Comparison of ENCODE assay signal across 25 mouse cellular contexts in the genomic region with DNA sequence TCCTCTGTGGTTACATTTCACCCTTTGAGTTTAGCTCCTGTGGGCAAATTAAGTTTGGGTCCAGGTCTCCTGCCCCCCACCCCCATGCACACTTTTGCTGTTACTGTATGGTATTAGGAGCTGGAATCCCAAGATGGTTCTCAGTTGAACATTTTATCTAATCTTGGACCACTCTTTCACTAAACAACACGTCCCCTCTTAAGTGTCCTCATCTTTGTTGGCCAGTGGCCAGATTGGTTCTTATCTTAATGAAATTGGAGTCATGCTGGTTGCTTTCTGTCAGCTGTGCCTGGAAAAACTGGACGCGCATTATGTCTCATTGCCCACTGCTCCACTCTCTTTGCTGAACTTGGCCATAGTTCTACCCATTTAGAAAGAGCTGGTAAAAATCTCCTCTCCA.
DNase-seq lines count a peak whose midpoint lies in the region; ATAC-seq and TF ChIP-seq lines count a peak whose summit lies in the region.
"Had no signal": no experiment of that assay in that cellular context is flagged by ENCODE, and none has a peak within 500 bp of the region (broad histone marks: within the 10 kb centered on the region; RNA-seq: fewer than 3 reads in every experiment).

No protein-coding gene starts in this region.

- intact Hi-C loops in heart, postnatal 25 days (cut with DNase I) = no loop called here

- no peak; the same call in 1 of the 2 replicates for ATAC-seq in heart, embryonic 13.5 days (ENCODE audit: extremely low read depth, insufficient number of reproducible peaks, low FRiP score, low TSS enrichment)
- no peak for ATAC-seq in lung, postnatal 0 days
- ATAC-seq in heart, embryonic 16.5 days (replicated peaks; ENCODE audit: extremely low read depth, insufficient read depth, low FRiP score) = peak; percentile 49
- ATAC-seq: forebrain, embryonic 15.5 days; liver, embryonic 12.5 days; midbrain, embryonic 15.5 days had no signal

- TF ChIP-seq CTCF in lung, postnatal 0 days (IDR thresholded peaks at IDR 0.05) = no peak
- TF ChIP-seq CTCF in lung, adult 2 months (IDR thresholded peaks at IDR 0.05; ENCODE audit: insufficient read depth, low read length) = no peak

- DNase-seq in heart, postnatal 25 days (ENCODE audit: low spot score) = no peak
- DNase-seq in lung, postnatal 0 days (ENCODE audit: low spot score) = peak; percentile 8
- no peak for DNase-seq in lung, adult 2 months
- peak; percentile 15 for DNase-seq in heart, postnatal 4 days
- DNase-seq in frontal cortex, postnatal 25 days (ENCODE audit: low spot score in 2 of 2) = no peak
- no peak for DNase-seq in adrenal gland, postnatal 10 days
- DNase-seq: adrenal gland, postnatal 14 days; cerebellum, adult 9-10 months; gastrocnemius, postnatal 10 days; kidney, adult 8-10 months; layer of hippocampus, postnatal 36 days; retina, postnatal 1 day; right cerebral cortex, postnatal 25 days; spleen, adult 18-20 months had no signal

- TF ChIP-seq EP300 in lung, postnatal 0 days (IDR thresholded peaks at IDR 0.05) = no peak

- H3K9ac ChIP-seq in heart, embryonic 13.5 days = no peak overlapping the region
- H3K9ac ChIP-seq in lung, postnatal 0 days (replicated peaks; ENCODE audit: low read depth) = no peak overlapping the region
- H3K9ac ChIP-seq in heart, embryonic 16.5 days (ENCODE audit: low read length) = no peak overlapping the region
- H3K9ac ChIP-seq: forebrain, embryonic 15.5 days; hindbrain, embryonic 15.5 days; liver, embryonic 12.5 days; midbrain, embryonic 15.5 days; neural tube, embryonic 13.5 days had no signal

- peaks cover 14% of the 10 kb centered on the region for H3K4me1 ChIP-seq in heart, embryonic 13.5 days
- H3K4me1 ChIP-seq in lung, postnatal 0 days (ENCODE audit: insufficient read depth, low read depth, low read length) = peaks cover 4% of the 10 kb centered on the region; the same call in 1 of the 2 replicates
- no peaks in the 10 kb centered on the region for H3K4me1 ChIP-seq in lung, adult 2 months (ENCODE audit: control insufficient read depth, insufficient read depth, low read length)
- H3K4me1 ChIP-seq in heart, embryonic 16.5 days (ENCODE audit: control insufficient read depth, insufficient read depth, low read length) = peaks cover 13% of the 10 kb centered on the region
- H3K4me1 ChIP-seq: embryonic facial prominence, embryonic 10.5 days; forebrain, embryonic 15.5 days; hindbrain, embryonic 15.5 days; liver, embryonic 12.5 days; midbrain, embryonic 15.5 days; neural tube, embryonic 13.5 days had no signal

- no peaks in the 10 kb centered on the region for H3K27me3 ChIP-seq in heart, embryonic 13.5 days (replicated peaks)
- no peaks in the 10 kb centered on the region for H3K27me3 ChIP-seq in lung, postnatal 0 days (replicated peaks; ENCODE audit: insufficient read depth, low read length)
- no peaks in the 10 kb centered on the region for H3K27me3 ChIP-seq in heart, embryonic 16.5 days (ENCODE audit: control insufficient read depth, insufficient read depth, low read length)
- H3K27me3 ChIP-seq: forebrain, embryonic 15.5 days; hindbrain, embryonic 15.5 days; liver, embryonic 12.5 days; midbrain, embryonic 15.5 days; neural tube, embryonic 13.5 days had no signal

- peak overlapping the region; percentile 24 for H3K4me2 ChIP-seq in heart, embryonic 13.5 days
- H3K4me2 ChIP-seq in lung, postnatal 0 days (replicated peaks; ENCODE audit: low read depth, low read length) = no peak overlapping the region
- H3K4me2 ChIP-seq in heart, embryonic 16.5 days (ENCODE audit: low read depth, low read length) = no peak overlapping the region; the same call in 1 of the 2 replicates
- H3K4me2 ChIP-seq: forebrain, embryonic 15.5 days; hindbrain, embryonic 15.5 days; liver, embryonic 12.5 days; midbrain, embryonic 15.5 days; neural tube, embryonic 13.5 days had no signal

- no peaks in the 10 kb centered on the region for H3K9me3 ChIP-seq in heart, embryonic 13.5 days
- no peaks in the 10 kb centered on the region for H3K9me3 ChIP-seq in lung, postnatal 0 days (ENCODE audit: low read length)
- H3K9me3 ChIP-seq in heart, embryonic 16.5 days (replicated peaks; ENCODE audit: control insufficient read depth, low read length) = no peaks in the 10 kb centered on the region
- H3K9me3 ChIP-seq: embryonic facial prominence, embryonic 10.5 days; forebrain, embryonic 15.5 days; hindbrain, embryonic 15.5 days; liver, embryonic 12.5 days; midbrain, embryonic 15.5 days; neural tube, embryonic 13.5 days had no signal

- H3K27ac ChIP-seq in heart, embryonic 13.5 days (replicated peaks) = no peak overlapping the region
- H3K27ac ChIP-seq in lung, postnatal 0 days (ENCODE audit: low read length) = no peak overlapping the region
- H3K27ac ChIP-seq in heart, embryonic 16.5 days (ENCODE audit: low read length) = no peak overlapping the region
- H3K27ac ChIP-seq: embryonic facial prominence, embryonic 10.5 days; forebrain, embryonic 15.5 days; hindbrain, embryonic 15.5 days; layer of hippocampus, adult 2 months; liver, embryonic 12.5 days; macrophage; midbrain, embryonic 15.5 days; neural tube, embryonic 13.5 days had no signal

- no peak for TF ChIP-seq POLR2A in lung, adult 2 months (IDR thresholded peaks at IDR 0.05; ENCODE audit: borderline replicate concordance, extremely low read depth, low read depth, low read length)

- H3K36me3 ChIP-seq in heart, embryonic 13.5 days = no peaks in the 10 kb centered on the region
- no peaks in the 10 kb centered on the region for H3K36me3 ChIP-seq in lung, postnatal 0 days (ENCODE audit: insufficient read depth, low read length)
- no peaks in the 10 kb centered on the region for H3K36me3 ChIP-seq in heart, embryonic 16.5 days (ENCODE audit: control insufficient read depth, insufficient read depth)
- H3K36me3 ChIP-seq: embryonic facial prominence, embryonic 10.5 days; forebrain, embryonic 15.5 days; hindbrain, embryonic 15.5 days; liver, embryonic 12.5 days; midbrain, embryonic 15.5 days; neural tube, embryonic 13.5 days had no signal

- 14% methylated on average over 3 of the region's 3 CpGs for WGBS in heart, embryonic 13.5 days
- WGBS in lung, postnatal 0 days = 15% methylated on average over 3 of the region's 3 CpGs
- 44% methylated on average over 3 of the region's 3 CpGs for WGBS in lung, adult 2 months
- WGBS in heart, embryonic 16.5 days = 13% methylated on average over 3 of the region's 3 CpGs

- H3K4me3 ChIP-seq in heart, embryonic 13.5 days = no peak overlapping the region
- no peak overlapping the region for H3K4me3 ChIP-seq in lung, postnatal 0 days (ENCODE audit: low read depth, low read length)
- H3K4me3 ChIP-seq in lung, adult 2 months (replicated peaks; ENCODE audit: extremely low read depth, low read depth, low read length) = no peak overlapping the region
- no peak overlapping the region for H3K4me3 ChIP-seq in heart, embryonic 16.5 days (ENCODE audit: low read length)
- H3K4me3 ChIP-seq: embryonic facial prominence, embryonic 10.5 days; forebrain, embryonic 15.5 days; hindbrain, embryonic 15.5 days; layer of hippocampus, adult 2 months; liver, embryonic 12.5 days; midbrain, embryonic 15.5 days; myocyte; neural tube, embryonic 13.5 days had no signal

Comparison
In these comparisons a context has a peak if more than half of its experiments do, and no peak if none do; other contexts are left out.
1. DNase-seq: peak in lung, postnatal 0 days (single experiment) and heart, postnatal 4 days (single experiment); none in heart, postnatal 25 days (single experiment), lung, adult 2 months (single experiment), frontal cortex, postnatal 25 days (0 of 2) and adrenal gland, postnatal 10 days (single experiment).